Mouse (Mus musculus) neural tube, embryonic 12.5 days (tissue): ENCODE results near the gene Vwa8. TPM values are rescaled to one million over a fixed set of nuclear protein-coding genes. Genes with fewer than 3 reads are reported as not detected.
A peak's percentile ranks its signal among the peaks of the same experiment; 100 is the strongest.

Source experiments
- ATAC-seq: fragments of 200-750 bp; cut with Nextera tagmentation; 2 replicates; pipeline ENCODE4 v1.8.0; 2017; ENCODE audit warnings: low read depth, mild to moderate bottlenecking, moderate TSS enrichment, moderate library complexity; ENCODE audit not compliant: low FRiP score
- H3K27ac ChIP-seq: fragments of 300-500 bp; sonication (generic); 2 replicates; pipeline ENCODE4 v1.5.1; 2016
- H3K27me3 ChIP-seq: fragments of 300-500 bp; sonication (generic); replicated peaks from 2 replicates; pipeline ENCODE4 v1.6.1; 2016; ENCODE audit warnings: mild to moderate bottlenecking
- H3K36me3 ChIP-seq: fragments of 300-500 bp; sonication (generic); 2 replicates; pipeline ENCODE4 v1.6.1; 2016; ENCODE audit warnings: mild to moderate bottlenecking
- H3K4me1 ChIP-seq: fragments of 300-500 bp; sonication (generic); 2 replicates; pipeline ENCODE4 v1.6.1; 2016
- H3K4me2 ChIP-seq: fragments of 300-500 bp; sonication (generic); replicated peaks from 2 replicates; pipeline ENCODE4 v1.6.1; 2016; ENCODE audit warnings: mild to moderate bottlenecking
- H3K4me3 ChIP-seq: fragments of 300-500 bp; sonication (generic); 2 replicates; pipeline ENCODE4 v1.5.1; 2016
- H3K9ac ChIP-seq: fragments of 300-500 bp; sonication (generic); 2 replicates; pipeline ENCODE4 v1.6.1; 2016; ENCODE audit warnings: mild to moderate bottlenecking
- H3K9me3 ChIP-seq: fragments of 300-500 bp; sonication (generic); 2 replicates; pipeline ENCODE4 v1.6.1; 2016; ENCODE audit warnings: mild to moderate bottlenecking
- WGBS: fragments of 180-500 bp; shearing (Covaris S2); methylation state at CpG from one replicate; pipeline ENCODE4 v1.1.7; 2016; 5-methylcytosine and 5-hydroxymethylcytosine counted together
- polyA plus RNA-seq: library from polyadenylated mRNA; unstranded; fragments of >200 nt; fragmentation: Nextera tagmentation; extraction: Ambion mirVana; gene quantifications from 2 replicates; pipeline ENCODE4 v1.2.1, GENCODE M21; 2016

Gene Vwa8
- polyA plus RNA-seq, 1 experiment from 2014 or later: 10.2 TPM

DNA sequence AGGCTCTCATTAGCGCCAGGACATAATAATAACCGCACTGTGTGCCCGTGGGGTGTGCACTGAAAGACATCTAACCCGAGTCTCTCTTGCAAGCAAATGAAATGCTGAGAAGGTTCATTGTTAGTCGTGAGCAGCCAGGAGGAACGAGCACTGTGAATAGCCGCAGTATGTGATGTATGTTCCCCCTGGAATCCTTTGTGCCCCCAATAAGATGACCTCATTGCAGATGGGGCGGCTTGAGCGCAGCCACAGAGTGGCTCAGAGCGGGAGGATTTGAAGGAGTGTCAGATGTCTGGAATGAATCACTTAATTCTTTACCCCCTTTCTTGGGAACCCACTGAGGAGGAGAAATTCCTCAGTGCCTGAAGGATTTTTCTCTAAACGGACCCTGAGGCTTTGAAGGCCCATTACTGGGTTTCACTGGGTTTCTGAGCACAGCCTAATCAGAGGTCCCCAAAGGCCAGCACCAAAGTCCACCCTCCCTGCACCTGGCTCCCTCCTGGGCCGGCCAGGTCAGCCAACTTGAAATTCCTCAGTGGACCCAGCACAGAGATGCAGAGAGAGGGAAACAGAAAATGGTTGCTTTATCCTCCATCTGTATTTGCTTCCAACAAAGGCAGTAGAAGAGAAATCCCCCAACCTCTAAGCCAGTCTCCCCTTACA, 354.8 kb downstream of the Vwa8 start:
- H3K4me2 ChIP-seq: 0 out of 2 replicates have a peak overlapping the region, but pooled peaks have one; percentile 7

GRCm38 (mm10) chr14:79204866-79205265, 356.0 kb downstream of the Vwa8 start:
- 93% methylated on average over 7 of the region's 7 CpGs for WGBS
- no peak for ATAC-seq
- H3K27ac ChIP-seq: no peak overlapping the region
- no peaks in the 10 kb centered on the region for H3K9me3 ChIP-seq
- H3K27me3 ChIP-seq: no peaks in the 10 kb centered on the region
- no peak overlapping the region for H3K4me3 ChIP-seq
- no peak overlapping the region for H3K4me2 ChIP-seq
- H3K36me3 ChIP-seq: no peaks in the 10 kb centered on the region
- H3K9ac ChIP-seq: no peak overlapping the region
- peaks cover 36% of the 10 kb centered on the region for H3K4me1 ChIP-seq

More for the DNA sequence above, 354.8 kb downstream of the Vwa8 start:
- Histone ChIP-seq H3K9me3 (no peaks in the 10 kb centered on the region), H3K36me3 (no peaks in the 10 kb centered on the region), H3K9ac (no peak overlapping the region), H3K27me3 (no peaks in the 10 kb centered on the region), H3K27ac (peak overlapping the region; percentile 51; the same call in 1 of the 2 replicates), H3K4me1 (peaks cover 40% of the 10 kb centered on the region), H3K4me3 (no peak overlapping the region)
- peak; percentile 94 for ATAC-seq
- WGBS: 4% methylated on average over 12 of the region's 12 CpGs

DNA sequence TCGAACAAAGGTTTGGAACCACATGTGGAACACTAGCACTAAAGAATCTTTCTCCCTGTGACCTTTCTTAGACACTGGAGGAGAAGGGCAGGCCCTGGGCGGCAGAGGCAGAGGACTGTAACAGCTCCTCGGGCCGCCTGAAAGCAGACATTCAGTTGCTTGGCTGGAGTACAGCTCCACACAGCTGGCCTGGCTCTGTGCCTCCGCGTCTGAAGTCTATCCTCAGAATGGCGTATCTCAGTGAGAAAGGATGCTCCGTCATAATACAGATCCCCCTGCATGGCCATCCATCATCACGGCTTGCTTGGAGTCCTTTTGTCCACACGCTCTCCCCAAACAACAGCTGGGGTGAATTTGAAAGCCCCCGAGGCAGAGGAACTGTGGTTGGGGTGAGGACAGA, 357.4 kb downstream of the Vwa8 start:
- no peak overlapping the region for H3K9ac ChIP-seq

GRCm38 (mm10) chr14:79208468-79208867, 359.6 kb downstream of the Vwa8 start:
- ATAC-seq: no peak
- no peak overlapping the region for H3K9ac ChIP-seq
- H3K27me3 ChIP-seq: no peaks in the 10 kb centered on the region
- no peak overlapping the region for H3K4me2 ChIP-seq
- H3K9me3 ChIP-seq: no peaks in the 10 kb centered on the region
- no peak overlapping the region for H3K27ac ChIP-seq
- H3K36me3 ChIP-seq: no peaks in the 10 kb centered on the region
- H3K4me1 ChIP-seq: peaks cover 16% of the 10 kb centered on the region
- H3K4me3 ChIP-seq: no peak overlapping the region

More for the DNA sequence above, 357.4 kb downstream of the Vwa8 start:
- Histone ChIP-seq H3K4me3 (no peak overlapping the region), H3K27ac (no peak overlapping the region), H3K27me3 (no peaks in the 10 kb centered on the region), H3K9me3 (no peaks in the 10 kb centered on the region), H3K4me1 (peaks cover 24% of the 10 kb centered on the region), H3K36me3 (no peaks in the 10 kb centered on the region), H3K4me2 (no peak overlapping the region)
- WGBS: 35% methylated on average over 11 of the region's 11 CpGs
- ATAC-seq: 0 out of 2 replicates have a peak, but pooled peaks have one; percentile 15

DNA sequence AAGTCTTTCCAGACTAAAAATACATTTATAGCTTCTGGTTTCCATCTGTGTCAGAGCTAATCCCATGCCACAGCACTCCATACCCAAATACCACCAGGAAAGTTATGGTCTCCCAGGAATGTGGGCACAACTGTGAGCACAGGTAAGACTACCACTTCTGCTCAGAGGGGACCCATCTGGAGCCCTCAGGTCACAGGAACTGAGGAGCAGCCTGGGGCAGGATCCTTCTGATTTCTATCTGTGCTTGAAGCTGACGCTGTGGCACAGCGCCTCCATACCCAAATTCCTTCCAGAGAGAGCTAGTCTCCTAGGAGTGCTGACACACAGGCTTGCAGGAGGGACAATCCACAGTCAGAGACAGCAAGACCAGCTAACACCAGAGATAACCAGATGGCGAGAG, 361.0 kb downstream of the Vwa8 start:
- Histone ChIP-seq H3K4me3 (no peak overlapping the region), H3K27ac (no peak overlapping the region), H3K27me3 (no peaks in the 10 kb centered on the region), H3K9ac (no peak overlapping the region), H3K4me2 (no peak overlapping the region), H3K36me3 (no peaks in the 10 kb centered on the region), H3K9me3 (no peaks in the 10 kb centered on the region), H3K4me1 (peaks cover 10% of the 10 kb centered on the region)
- ATAC-seq: no peak
- WGBS: 90% methylated on average over 3 of the region's 3 CpGs

- 76% methylated on average over 11 of the region's 11 CpGs for WGBS
- no peak for ATAC-seq
- Histone ChIP-seq H3K4me2 (no peak overlapping the region), H3K27me3 (no peaks in the 10 kb centered on the region), H3K9ac (no peak overlapping the region), H3K4me3 (no peak overlapping the region), H3K9me3 (no peaks in the 10 kb centered on the region), H3K27ac (no peak overlapping the region), H3K36me3 (no peaks in the 10 kb centered on the region), H3K4me1 (no peaks in the 10 kb centered on the region)
These were observed 363.6 kb downstream of the Vwa8 start for GRCm38 (mm10) chr14:79212380-79212991.

GRCm38 (mm10) chr14:79214129-79214528, 365.3 kb downstream of the Vwa8 start:
- Histone ChIP-seq H3K4me3 (no peak overlapping the region), H3K4me2 (no peak overlapping the region), H3K27ac (no peak overlapping the region), H3K9me3 (no peaks in the 10 kb centered on the region), H3K4me1 (no peaks in the 10 kb centered on the region), H3K27me3 (no peaks in the 10 kb centered on the region), H3K36me3 (no peaks in the 10 kb centered on the region), H3K9ac (no peak overlapping the region)
- 94% methylated on average over 6 of the region's 6 CpGs for WGBS
- ATAC-seq: no peak

DNA sequence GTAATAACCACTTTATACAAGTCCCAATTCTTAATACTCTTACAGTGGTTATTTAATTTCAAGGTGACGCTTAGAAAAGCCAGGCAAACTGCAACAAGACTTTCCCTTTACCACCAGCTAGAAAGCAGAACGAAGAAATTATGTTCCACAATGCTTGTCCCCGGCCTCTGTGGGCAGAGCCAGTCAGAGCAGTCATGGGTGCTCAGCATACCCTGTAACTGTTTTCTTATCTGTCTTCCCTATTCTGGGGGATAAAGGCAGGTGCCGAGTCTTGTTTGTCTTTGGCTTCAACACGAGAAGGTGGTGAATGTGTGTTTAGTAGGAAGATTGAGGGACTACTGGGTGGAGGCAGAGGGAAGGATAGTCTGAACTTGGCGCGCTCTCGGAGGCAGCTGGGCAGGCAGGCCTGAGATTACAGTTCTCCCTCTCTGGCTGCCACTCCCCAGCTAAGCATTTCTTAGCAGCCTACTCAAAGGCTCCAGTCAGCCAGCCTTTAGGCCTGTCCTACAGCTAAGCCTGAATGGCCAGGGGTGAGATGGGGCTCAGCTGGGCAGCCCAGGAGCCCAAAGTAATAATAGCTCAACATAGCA, 365.9 kb downstream of the Vwa8 start:
- 90% methylated on average over 8 of the region's 8 CpGs for WGBS
- ATAC-seq: no peak
- no peaks in the 10 kb centered on the region for H3K27me3 ChIP-seq
- H3K9ac ChIP-seq: no peak overlapping the region
- no peaks in the 10 kb centered on the region for H3K4me1 ChIP-seq
- H3K4me2 ChIP-seq: no peak overlapping the region
- H3K9me3 ChIP-seq: no peaks in the 10 kb centered on the region
- H3K4me3 ChIP-seq: no peak overlapping the region
- no peaks in the 10 kb centered on the region for H3K36me3 ChIP-seq
- H3K27ac ChIP-seq: no peak overlapping the region

DNA sequence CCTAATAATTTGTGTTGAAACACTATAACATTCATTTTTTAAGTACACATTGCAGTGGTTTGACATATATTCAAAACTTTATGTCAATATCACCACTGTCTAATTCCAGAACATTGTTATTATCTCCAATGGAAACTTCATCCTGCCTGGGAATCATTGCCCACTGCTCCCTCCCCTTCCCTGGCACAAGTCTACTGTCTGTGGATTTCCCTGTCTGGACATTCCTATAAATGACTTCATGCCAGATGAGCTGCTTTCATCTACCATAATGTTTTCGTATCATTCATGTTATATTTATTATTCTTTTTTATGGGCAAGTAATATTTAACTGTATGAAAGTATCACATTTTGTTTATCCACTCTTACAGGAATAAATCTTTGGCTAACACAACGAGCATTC, 367.5 kb downstream of the Vwa8 start:
- no peak overlapping the region for H3K9ac ChIP-seq
- no peaks in the 10 kb centered on the region for H3K4me1 ChIP-seq
- no peaks in the 10 kb centered on the region for H3K36me3 ChIP-seq
- no peak overlapping the region for H3K4me2 ChIP-seq
- H3K27me3 ChIP-seq: no peaks in the 10 kb centered on the region
- 69% methylated on average over 2 of the region's 2 CpGs for WGBS
- H3K4me3 ChIP-seq: no peak overlapping the region
- no peak overlapping the region for H3K27ac ChIP-seq
- no peaks in the 10 kb centered on the region for H3K9me3 ChIP-seq
- ATAC-seq: no peak

GRCm38 (mm10) chr14:79223431-79224036, 374.7 kb downstream of the Vwa8 start:
- H3K27ac ChIP-seq: no peak overlapping the region
- no peak overlapping the region for H3K4me2 ChIP-seq
- no peaks in the 10 kb centered on the region for H3K27me3 ChIP-seq
- no peaks in the 10 kb centered on the region for H3K9me3 ChIP-seq
- no peak for ATAC-seq
- H3K4me1 ChIP-seq: no peaks in the 10 kb centered on the region
- H3K36me3 ChIP-seq: no peaks in the 10 kb centered on the region
- H3K4me3 ChIP-seq: no peak overlapping the region
- WGBS: 88% methylated on average over 12 of the region's 12 CpGs
- no peak overlapping the region for H3K9ac ChIP-seq

- no peak for ATAC-seq
- H3K9ac ChIP-seq: no peak overlapping the region
- no peak overlapping the region for H3K4me3 ChIP-seq
- no peaks in the 10 kb centered on the region for H3K4me1 ChIP-seq
- no peaks in the 10 kb centered on the region for H3K27me3 ChIP-seq
- H3K27ac ChIP-seq: no peak overlapping the region
- no peaks in the 10 kb centered on the region for H3K9me3 ChIP-seq
- H3K36me3 ChIP-seq: no peaks in the 10 kb centered on the region
- 71% methylated on average over 8 of the region's 8 CpGs for WGBS
- no peak overlapping the region for H3K4me2 ChIP-seq
These were observed 376.6 kb downstream of the Vwa8 start for GRCm38 (mm10) chr14:79225458-79225857.

DNA sequence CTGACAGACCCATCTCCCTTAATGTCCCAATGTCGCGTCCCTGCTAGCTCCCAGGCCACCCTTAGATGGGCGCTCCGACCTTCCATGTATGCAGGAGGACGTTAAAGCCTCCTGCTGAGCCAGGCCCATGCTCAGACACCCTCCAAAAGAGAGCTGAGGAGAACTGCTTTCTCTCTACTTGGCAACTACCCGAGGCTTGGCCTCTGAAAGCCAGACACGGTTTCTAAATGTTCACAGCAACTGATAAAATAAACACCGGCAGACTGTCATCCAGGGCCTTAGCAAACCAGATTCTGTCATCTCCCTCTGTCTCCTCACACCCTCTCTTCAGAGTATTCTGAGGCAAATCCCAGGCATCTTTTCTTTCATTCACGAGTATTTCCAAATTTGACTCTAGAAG, 377.2 kb downstream of the Vwa8 start:
- no peaks in the 10 kb centered on the region for H3K27me3 ChIP-seq

More for the DNA sequence above, 377.2 kb downstream of the Vwa8 start:
- no peak overlapping the region for H3K4me2 ChIP-seq
- H3K9me3 ChIP-seq: no peaks in the 10 kb centered on the region
- ATAC-seq: no peak
- no peak overlapping the region for H3K9ac ChIP-seq
- 84% methylated on average over 9 of the region's 9 CpGs for WGBS
- H3K27ac ChIP-seq: no peak overlapping the region
- no peaks in the 10 kb centered on the region for H3K4me1 ChIP-seq
- H3K4me3 ChIP-seq: no peak overlapping the region
- no peaks in the 10 kb centered on the region for H3K36me3 ChIP-seq
